Mouse (Mus musculus) mouse embryonic stem cell (cell line): Measurements from ENCODE around the gene Cd200r4.
"Not testable (repeated sequence)": the region's sequence is repeated elsewhere in the genome, so short reads cannot be mapped to it uniquely, and the experiment has no call there.

Experiments
- in situ Hi-C, 2 experiments: fragments of 300-500 bp; cut with MboI; formaldehyde crosslinking; loops; 1 replicate in 1 of 2; 3 replicates in 1 of 2; pipeline ENCODE4 v1.14.3; 2019 to 2020; ENCODE audit warnings: low sequenced_read_pairs in 2 of 2, low pct_unique_long_range_greater_than_20kb in 1 of 2, mixed read lengths in 1 of 2; ENCODE audit not compliant: unreplicated experiment in 1 of 2

The Cd200r4 gene

DNA sequence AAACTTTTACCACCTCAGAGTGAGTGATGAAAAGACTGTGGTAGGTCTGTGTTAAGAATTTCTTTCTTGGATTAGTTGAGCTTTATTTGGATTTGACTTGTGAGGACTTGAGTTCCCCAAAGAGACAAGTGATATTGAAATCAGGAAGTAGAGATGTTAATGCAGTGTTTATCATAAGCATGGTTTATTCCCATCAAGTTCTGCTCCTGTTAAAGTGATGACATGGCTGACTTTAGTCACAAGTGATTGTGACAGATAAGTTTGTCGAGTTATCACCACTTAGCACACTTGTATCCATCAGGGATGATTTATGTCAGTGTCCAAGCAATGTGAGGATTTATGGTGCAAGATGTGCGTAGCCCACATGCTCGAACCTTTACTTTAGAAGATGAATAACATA, 20.8 kb downstream of the Cd200r4 start:
- in situ Hi-C loops, result no loop called here

GRCm38 (mm10) chr16:44833189-44833588, 21.7 kb downstream of the Cd200r4 start:
- in situ Hi-C loops, result not testable (repeated sequence)

GRCm38 (mm10) chr16:44866797-44867196, 55.3 kb downstream of the Cd200r4 start, which contains the start of gene Cd200r2:
TSS of gene Cd200r2 (plus strand) at chr16:44867097.
- in situ Hi-C loops, result no loop called here

DNA sequence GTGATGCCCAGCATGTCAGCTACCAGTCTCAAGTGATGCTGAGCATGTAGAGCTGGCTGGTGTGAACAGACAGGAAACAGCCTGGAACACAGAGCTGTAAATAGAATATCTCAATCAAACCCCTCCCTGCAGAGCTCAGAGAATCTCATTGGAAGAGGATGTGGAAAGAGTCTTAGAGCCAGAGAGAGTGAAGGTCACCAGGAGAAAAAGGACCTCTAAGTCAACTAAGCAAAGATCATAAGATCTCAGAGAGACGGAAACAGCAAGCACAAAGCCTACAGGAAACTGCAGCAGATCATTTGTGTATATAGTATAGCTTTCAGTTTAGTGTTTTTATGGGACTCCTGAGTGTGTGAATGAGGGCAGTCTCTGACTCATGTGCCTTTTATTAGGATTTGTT, 63.6 kb downstream of the Cd200r4 start:
- in situ Hi-C loops, result no loop called here

- in situ Hi-C loops, result no loop called here
Observed at GRCm38 (mm10) chr16:44876625-44877024, 65.1 kb downstream of the Cd200r4 start.

DNA sequence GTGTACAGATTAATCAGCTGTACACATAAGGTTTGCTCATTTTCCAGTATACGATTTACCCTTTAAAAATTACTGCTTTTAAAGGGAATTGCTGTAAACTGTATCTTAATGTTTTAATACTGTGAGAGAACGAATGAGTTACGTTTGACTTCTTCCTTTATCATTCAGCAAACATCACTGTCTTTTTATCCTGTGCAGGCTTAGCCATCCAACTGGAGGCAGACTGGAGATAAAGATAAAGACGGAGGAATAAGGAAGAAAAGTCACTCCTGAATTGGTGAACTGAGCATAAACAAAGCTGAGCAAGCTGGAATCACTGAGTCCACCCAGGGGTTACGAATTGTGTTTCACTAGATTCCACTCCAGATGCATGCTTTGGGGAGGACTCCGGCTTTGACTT, 66.1 kb downstream of the Cd200r4 start:
- in situ Hi-C loops, result no loop called here
